ENCODE assay signal across 19 mouse cellular contexts in genomic region chr9:97774991-97775390, GRCm38 (mm10).
DNase-seq lines count a peak whose midpoint lies in the region; ATAC-seq lines count a peak whose summit lies in the region.
"Had no signal": no experiment of that assay in that cellular context is flagged by ENCODE, and none has a peak within 500 bp of the region (broad histone marks: within the 10 kb centered on the region; RNA-seq: fewer than 3 reads in every experiment).

No protein-coding gene starts in this region.

- 79% methylated on average over 1 of the region's 1 CpGs for WGBS in midbrain, embryonic 11.5 days
- WGBS in midbrain, embryonic 14.5 days, result 75% methylated on average over 1 of the region's 1 CpGs

- H3K4me2 ChIP-seq in midbrain, embryonic 11.5 days, result no peak overlapping the region
- no peak overlapping the region for H3K4me2 ChIP-seq in midbrain, embryonic 14.5 days (ENCODE audit: low read length)

- ATAC-seq in midbrain, embryonic 11.5 days (ENCODE audit: low FRiP score), result no peak
- no peak for ATAC-seq in midbrain, embryonic 14.5 days (ENCODE audit: low FRiP score, low TSS enrichment)
- ATAC-seq: activated CD4-positive, CD25-positive, alpha-beta regulatory T cell, adult 4 months; CD4-positive, CD25-positive, alpha-beta regulatory T cell, adult 4 months; Patski had no signal

- H3K27ac ChIP-seq in midbrain, embryonic 11.5 days (ENCODE audit: low read depth, low read length), result no peak overlapping the region
- H3K27ac ChIP-seq in midbrain, embryonic 14.5 days (replicated peaks; ENCODE audit: low read depth, low read length), result no peak overlapping the region

- no peaks in the 10 kb centered on the region for H3K4me1 ChIP-seq in midbrain, embryonic 11.5 days (ENCODE audit: control insufficient read depth, insufficient read depth, low read length)
- H3K4me1 ChIP-seq in midbrain, embryonic 14.5 days (ENCODE audit: control insufficient read depth, insufficient read depth, low read length), result no peaks in the 10 kb centered on the region

- no peak overlapping the region for H3K4me3 ChIP-seq in midbrain, embryonic 11.5 days (ENCODE audit: low read depth, low read length)
- H3K4me3 ChIP-seq in midbrain, embryonic 14.5 days (replicated peaks; ENCODE audit: low read depth, low read length), result no peak overlapping the region

- H3K36me3 ChIP-seq in midbrain, embryonic 11.5 days (ENCODE audit: control insufficient read depth, insufficient read depth, low read length), result no peaks in the 10 kb centered on the region
- H3K36me3 ChIP-seq in midbrain, embryonic 14.5 days (ENCODE audit: control insufficient read depth, insufficient read depth, low read length), result no peaks in the 10 kb centered on the region
- H3K36me3 ChIP-seq: G1E had no signal

- H3K9me3 ChIP-seq in midbrain, embryonic 11.5 days (ENCODE audit: control insufficient read depth, low read length), result no peaks in the 10 kb centered on the region
- H3K9me3 ChIP-seq in midbrain, embryonic 14.5 days (ENCODE audit: control insufficient read depth, low read length), result no peaks in the 10 kb centered on the region

- DNase-seq in heart, adult 11 months, result peak; percentile 57
- DNase-seq in heart, adult 8-10 months (ENCODE audit: low spot score), result no peak
- DNase-seq in midbrain, embryonic 11.5 days (ENCODE audit: low spot score, missing footprints), result peak; percentile 65
- no peak for DNase-seq in midbrain, embryonic 14.5 days
- DNase-seq: adrenal gland, adult 2 months; adrenal gland, adult 8-10 months; adrenal gland, postnatal 10 days; adrenal gland, postnatal 14 days; adrenal gland, postnatal 25 days; adrenal gland, postnatal 36 days; B cell, adult 2 months; cerebellum, adult 11 months; cerebellum, adult 11-12 months; cerebellum, adult 18-20 months had no signal

- no peaks in the 10 kb centered on the region for H3K27me3 ChIP-seq in midbrain, embryonic 11.5 days (ENCODE audit: control insufficient read depth, insufficient read depth, low read length)
- H3K27me3 ChIP-seq in midbrain, embryonic 14.5 days (ENCODE audit: control insufficient read depth, insufficient read depth, low read length), result no peaks in the 10 kb centered on the region
- H3K27me3 ChIP-seq: CH12.LX, Patski had no signal

- no peak overlapping the region for H3K9ac ChIP-seq in midbrain, embryonic 11.5 days (ENCODE audit: low read length)
- no peak overlapping the region for H3K9ac ChIP-seq in midbrain, embryonic 14.5 days (replicated peaks; ENCODE audit: low read length)

Comparison
In these comparisons a context has a peak if more than half of its experiments do, and no peak if none do; other contexts are left out.
1. DNase-seq: peak in heart, adult 11 months (single experiment) and midbrain, embryonic 11.5 days (single experiment); none in heart, adult 8-10 months (single experiment) and midbrain, embryonic 14.5 days (single experiment).